Mouse (Mus musculus): ENCODE results near the gene Pvrig.
"Not testable (repeated sequence)": the region's sequence is repeated elsewhere in the genome, so short reads cannot be mapped to it uniquely, and the experiment has no call there.

Pvrig gene

DNA sequence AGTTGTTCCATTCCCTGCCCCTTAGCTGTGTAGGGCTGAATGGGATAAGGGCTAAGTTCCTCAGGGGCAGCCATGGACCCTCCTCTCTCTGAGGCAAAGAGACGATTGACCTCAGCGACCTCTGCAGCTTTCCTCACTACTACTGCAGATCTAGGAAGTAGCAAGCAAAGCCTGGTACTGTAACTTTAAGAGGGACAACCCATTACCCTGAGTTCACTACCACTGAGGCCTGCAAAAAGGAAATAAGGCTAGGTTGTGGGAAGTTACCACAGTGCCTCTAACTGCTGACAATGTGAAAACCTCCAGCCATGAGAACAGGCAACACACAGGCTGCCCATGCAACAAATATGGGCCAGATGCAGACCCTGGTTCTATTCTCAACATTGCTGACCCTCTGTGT is at the start of gene Pvrig:
Gene Pvrig (plus strand): TSS at position 301 of the 400 bp plus-strand sequence.
- in situ Hi-C loops (cut with MboI, MseI), result loop anchor here (25.0 kb wide), 1 partner anchor 1179 kb away; no protein-coding TSS in a partner anchor

DNA sequence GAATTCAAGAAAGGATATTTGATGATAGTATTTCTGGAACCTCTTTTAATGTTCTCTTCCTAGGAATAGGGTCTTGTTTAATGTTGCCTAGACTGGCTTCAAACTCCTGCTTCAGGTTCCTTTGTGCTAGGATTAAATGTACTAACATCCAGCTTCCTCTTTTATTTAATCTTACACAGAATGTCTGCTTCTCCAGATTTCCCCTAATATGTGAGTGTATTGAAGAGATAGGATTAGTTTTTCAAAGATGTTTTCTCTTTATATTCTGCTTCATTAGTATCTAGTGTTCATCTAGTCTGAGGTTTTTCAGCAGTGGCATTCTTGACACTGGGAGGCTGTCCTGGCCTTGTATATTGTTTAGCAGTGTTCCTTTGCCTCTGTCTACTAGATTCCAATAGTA is 47.6 kb upstream of the Pvrig start:
- in situ Hi-C loops (cut with MboI, MseI), result no loop called here

DNA sequence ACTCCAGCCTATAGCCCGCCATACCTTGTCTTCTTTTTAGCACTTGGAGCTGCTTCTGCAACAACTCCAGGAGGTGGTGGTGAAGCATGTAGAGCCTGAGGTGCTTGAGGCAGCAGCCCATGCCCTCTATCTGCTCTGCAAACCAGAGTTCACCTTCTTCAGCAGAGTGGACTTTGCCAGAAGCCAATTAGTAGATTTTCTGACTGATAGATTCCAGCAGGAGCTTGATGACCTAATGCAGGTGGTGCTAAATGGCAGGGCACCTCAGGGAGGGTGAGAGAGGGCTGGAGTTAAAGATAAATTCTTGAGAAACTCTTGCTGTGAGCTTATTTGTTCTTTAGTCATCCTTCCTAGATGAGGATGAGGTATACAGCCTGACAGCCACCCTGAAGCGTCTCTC is 42.1 kb upstream of the Pvrig start:
- in situ Hi-C loops (cut with MboI, MseI), result loop anchor here (10.0 kb wide), 1 partner anchor 175 kb away; no protein-coding TSS in a partner anchor

DNA sequence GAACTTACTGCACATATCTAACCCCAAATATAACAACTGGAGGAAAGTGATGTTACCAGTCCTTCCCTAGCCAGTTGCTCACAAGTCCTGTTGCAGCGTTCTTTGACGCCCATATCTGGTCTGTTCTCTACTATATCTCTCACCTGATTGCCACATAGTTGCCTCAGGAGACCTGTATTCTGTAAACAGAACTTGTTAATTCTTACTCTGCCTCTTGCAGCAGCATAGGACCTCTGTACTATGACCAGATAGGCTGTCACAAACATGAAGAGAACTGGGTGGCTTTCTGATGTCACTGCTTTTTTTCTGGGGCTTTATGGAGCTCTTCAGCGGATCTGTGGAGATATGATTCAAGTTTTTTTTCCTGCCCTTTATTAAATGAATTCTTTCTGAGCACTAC is 29.0 kb upstream of the Pvrig start:
- in situ Hi-C loops (cut with MboI, MseI), result no loop called here

DNA sequence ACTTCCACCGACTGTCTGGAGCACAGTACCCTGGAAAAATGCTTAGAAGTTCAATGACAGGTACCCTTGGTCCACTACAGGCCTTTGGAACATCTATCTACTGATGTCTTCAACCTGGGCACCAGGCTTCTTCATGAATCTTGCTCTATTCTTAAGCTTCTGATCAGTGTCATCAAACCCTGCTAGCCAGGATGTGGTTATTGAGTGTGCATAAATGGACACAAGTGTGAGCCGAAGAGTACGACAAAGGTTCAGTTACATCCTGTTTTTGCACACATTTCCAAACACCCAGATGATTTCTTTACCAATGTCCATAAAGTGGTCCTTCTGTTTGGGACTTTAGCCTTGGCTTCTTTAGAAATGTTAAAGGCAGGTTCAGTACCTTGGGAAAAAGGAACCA is 1.5 kb downstream of the Pvrig start:
- in situ Hi-C loops (cut with MboI, MseI), result loop anchor here (25.0 kb wide), 1 partner anchor 1181 kb away; no protein-coding TSS in a partner anchor

DNA sequence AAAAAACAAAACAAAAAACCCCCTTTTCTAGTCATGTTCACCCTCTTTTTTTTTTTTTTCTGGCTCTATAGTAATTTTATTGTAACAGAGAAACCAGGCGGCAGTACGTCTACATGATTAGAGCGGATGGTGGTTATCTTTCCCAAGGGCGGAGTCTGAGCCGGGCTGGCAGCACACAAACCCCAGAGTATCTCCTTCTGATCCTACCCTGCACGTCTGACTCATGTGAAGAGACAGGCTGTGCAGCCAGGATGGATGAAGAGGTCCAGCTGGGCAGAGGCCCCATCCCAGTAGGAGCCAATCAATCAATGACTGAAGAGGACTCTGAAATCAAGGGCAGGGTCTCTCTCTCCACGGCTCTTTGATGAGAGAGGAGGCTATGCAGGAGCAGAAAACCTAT is 21.4 kb downstream of the Pvrig start:
- in situ Hi-C loops (cut with MboI, MseI), result not testable (repeated sequence)

DNA sequence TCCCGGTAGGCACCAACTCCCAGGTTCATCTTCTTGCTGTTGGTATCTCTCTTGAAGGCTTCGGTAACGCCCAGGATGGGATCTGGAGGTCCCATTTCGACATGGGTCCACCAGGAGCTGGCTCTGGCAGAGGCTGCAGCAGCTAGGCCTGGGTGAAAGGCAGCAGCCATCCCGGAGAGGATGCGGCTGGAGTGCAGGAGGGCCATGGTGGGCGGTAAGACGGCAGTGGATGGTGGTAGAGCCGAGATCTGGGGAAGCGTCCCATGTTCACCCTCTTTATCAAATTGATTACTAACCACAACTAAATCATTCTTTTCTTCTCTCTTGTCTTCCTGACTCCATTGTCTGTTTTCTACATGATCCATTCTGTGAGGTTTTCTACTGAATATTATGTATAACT is 23.6 kb downstream of the Pvrig start:
- in situ Hi-C loops (cut with MboI, MseI), result not testable (repeated sequence)

All from T-helper 2 cell (primary cell).